Mouse (Mus musculus): ENCODE measurements around the gene Eif4e2. TPM values are rescaled to one million over a fixed set of nuclear protein-coding genes. Genes with fewer than 3 reads are reported as not detected.

Eif4e2 gene
- polyA plus RNA-seq, 1 experiment from 2014 or later, result 146 TPM

- WGBS, result 38% methylated on average over 5 of the region's 5 CpGs
- Histone ChIP-seq H3K36me3 (ENCODE audit: control insufficient read depth, insufficient read depth, low read length) (no peaks in the 10 kb centered on the region), H3K4me3 (ENCODE audit: low read length) (no peak overlapping the region), H3K27ac (ENCODE audit: low read length) (no peak overlapping the region), H3K27me3 (ENCODE audit: control insufficient read depth, insufficient read depth, low read depth, low read length) (peaks cover 22% of the 10 kb centered on the region), H3K4me1 (replicated peaks; ENCODE audit: control insufficient read depth, insufficient read depth, low read length) (peaks cover 3% of the 10 kb centered on the region; the same call in 1 of the 2 replicates), H3K9me3 (ENCODE audit: control insufficient read depth, low read length) (no peaks in the 10 kb centered on the region), H3K4me2 (ENCODE audit: low read depth, low read length) (no peak overlapping the region), H3K9ac (ENCODE audit: low read length) (no peak overlapping the region)
- no peak for ATAC-seq (ENCODE audit: low read depth)
These were observed 32.8 kb upstream of the Eif4e2 start for GRCm38 (mm10) chr1:87180896-87181295.

GRCm38 (mm10) chr1:87183013-87183412, 30.7 kb upstream of the Eif4e2 start, which contains the start of gene Prss56:
TSS of gene Prss56 (plus strand) at chr1:87183313.
- H3K27ac ChIP-seq (ENCODE audit: low read length), result no peak within 1 kb of the TSS
- H3K27me3 ChIP-seq (ENCODE audit: control insufficient read depth, insufficient read depth, low read depth, low read length), result peaks cover 36% of the 10 kb centered on the region
- H3K4me3 ChIP-seq (ENCODE audit: low read length), result no peak within 1 kb of the TSS
- H3K4me2 ChIP-seq (ENCODE audit: low read depth, low read length), result no peak within 1 kb of the TSS
- no peak for ATAC-seq (ENCODE audit: low read depth)
- no peak within 1 kb of the TSS for H3K9ac ChIP-seq (ENCODE audit: low read length)
- H3K9me3 ChIP-seq (ENCODE audit: control insufficient read depth, low read length), result no peaks in the 10 kb centered on the region
- no peaks in the 10 kb centered on the region for H3K36me3 ChIP-seq (ENCODE audit: control insufficient read depth, insufficient read depth, low read length)
- peaks cover 3% of the 10 kb centered on the region; the same call in 1 of the 2 replicates for H3K4me1 ChIP-seq (replicated peaks; ENCODE audit: control insufficient read depth, insufficient read depth, low read length)
- 52% methylated on average over 9 of the region's 9 CpGs for WGBS

GRCm38 (mm10) chr1:87183998-87184750, 29.5 kb upstream of the Eif4e2 start:
- H3K9me3 ChIP-seq (ENCODE audit: control insufficient read depth, low read length), result no peaks in the 10 kb centered on the region
- H3K4me1 ChIP-seq (replicated peaks; ENCODE audit: control insufficient read depth, insufficient read depth, low read length), result peaks cover 3% of the 10 kb centered on the region; the same call in 1 of the 2 replicates
- no peaks in the 10 kb centered on the region for H3K36me3 ChIP-seq (ENCODE audit: control insufficient read depth, insufficient read depth, low read length)
- H3K27ac ChIP-seq (ENCODE audit: low read length), result no peak overlapping the region
- peaks cover 36% of the 10 kb centered on the region for H3K27me3 ChIP-seq (ENCODE audit: control insufficient read depth, insufficient read depth, low read depth, low read length)
- H3K9ac ChIP-seq (ENCODE audit: low read length), result no peak overlapping the region
- WGBS, result 30% methylated on average over 15 of the region's 15 CpGs
- no peak overlapping the region for H3K4me3 ChIP-seq (ENCODE audit: low read length)
- peak overlapping the region; percentile 30; the same call in 1 of the 2 replicates for H3K4me2 ChIP-seq (ENCODE audit: low read depth, low read length)
- no peak for ATAC-seq (ENCODE audit: low read depth)

- no peak overlapping the region for H3K27ac ChIP-seq (ENCODE audit: low read length)
- peaks cover 3% of the 10 kb centered on the region; the same call in 1 of the 2 replicates for H3K4me1 ChIP-seq (replicated peaks; ENCODE audit: control insufficient read depth, insufficient read depth, low read length)
- no peaks in the 10 kb centered on the region for H3K9me3 ChIP-seq (ENCODE audit: control insufficient read depth, low read length)
- H3K36me3 ChIP-seq (ENCODE audit: control insufficient read depth, insufficient read depth, low read length), result no peaks in the 10 kb centered on the region
- peak overlapping the region; percentile 30; the same call in 1 of the 2 replicates for H3K4me2 ChIP-seq (ENCODE audit: low read depth, low read length)
- 13% methylated on average over 20 of the region's 20 CpGs for WGBS
- H3K9ac ChIP-seq (ENCODE audit: low read length), result no peak overlapping the region
- no peak for ATAC-seq (ENCODE audit: low read depth)
- H3K4me3 ChIP-seq (ENCODE audit: low read length), result no peak overlapping the region
- H3K27me3 ChIP-seq (ENCODE audit: control insufficient read depth, insufficient read depth, low read depth, low read length), result peaks cover 36% of the 10 kb centered on the region
These were observed 29.0 kb upstream of the Eif4e2 start for GRCm38 (mm10) chr1:87184751-87185139.

GRCm38 (mm10) chr1:87185526-87185925, 28.2 kb upstream of the Eif4e2 start:
- Histone ChIP-seq H3K27me3 (ENCODE audit: control insufficient read depth, insufficient read depth, low read depth, low read length) (peaks cover 36% of the 10 kb centered on the region), H3K9me3 (ENCODE audit: control insufficient read depth, low read length) (no peaks in the 10 kb centered on the region), H3K4me1 (replicated peaks; ENCODE audit: control insufficient read depth, insufficient read depth, low read length) (peaks cover 3% of the 10 kb centered on the region; the same call in 1 of the 2 replicates), H3K4me3 (ENCODE audit: low read length) (no peak overlapping the region), H3K9ac (ENCODE audit: low read length) (no peak overlapping the region), H3K4me2 (ENCODE audit: low read depth, low read length) (no peak overlapping the region), H3K36me3 (ENCODE audit: control insufficient read depth, insufficient read depth, low read length) (no peaks in the 10 kb centered on the region), H3K27ac (ENCODE audit: low read length) (no peak overlapping the region)
- ATAC-seq (ENCODE audit: low read depth), result no peak
- 13% methylated on average over 13 of the region's 13 CpGs for WGBS

GRCm38 (mm10) chr1:87186261-87187036, 27.3 kb upstream of the Eif4e2 start:
- 2% methylated on average over 54 of the region's 54 CpGs for WGBS
- H3K27me3 ChIP-seq (ENCODE audit: control insufficient read depth, insufficient read depth, low read depth, low read length), result peaks cover 36% of the 10 kb centered on the region
- peak overlapping the region; percentile 58 for H3K4me3 ChIP-seq (ENCODE audit: low read length)

GRCm38 (mm10) chr1:87187037-87187355, 26.7 kb upstream of the Eif4e2 start:
- Histone ChIP-seq H3K4me3 (ENCODE audit: low read length) (peak overlapping the region; percentile 58), H3K27me3 (ENCODE audit: control insufficient read depth, insufficient read depth, low read depth, low read length) (peaks cover 36% of the 10 kb centered on the region), H3K36me3 (ENCODE audit: control insufficient read depth, insufficient read depth, low read length) (no peaks in the 10 kb centered on the region), H3K4me2 (ENCODE audit: low read depth, low read length) (peak overlapping the region; percentile 97), H3K9me3 (ENCODE audit: control insufficient read depth, low read length) (no peaks in the 10 kb centered on the region), H3K4me1 (replicated peaks; ENCODE audit: control insufficient read depth, insufficient read depth, low read length) (peaks cover 3% of the 10 kb centered on the region; the same call in 1 of the 2 replicates), H3K27ac (ENCODE audit: low read length) (no peak overlapping the region), H3K9ac (ENCODE audit: low read length) (peak overlapping the region; percentile 64)
- WGBS, result under 1% methylated on average over 15 of the region's 15 CpGs
- ATAC-seq (ENCODE audit: low read depth), result peak; percentile 51; the same call in 1 of the 2 replicates

More at GRCm38 (mm10) chr1:87186261-87187036, 27.3 kb upstream of the Eif4e2 start:
- H3K4me1 ChIP-seq (replicated peaks; ENCODE audit: control insufficient read depth, insufficient read depth, low read length), result peaks cover 3% of the 10 kb centered on the region; the same call in 1 of the 2 replicates
- H3K36me3 ChIP-seq (ENCODE audit: control insufficient read depth, insufficient read depth, low read length), result no peaks in the 10 kb centered on the region
- H3K9me3 ChIP-seq (ENCODE audit: control insufficient read depth, low read length), result no peaks in the 10 kb centered on the region
- H3K9ac ChIP-seq (ENCODE audit: low read length), result peak overlapping the region; percentile 64
- ATAC-seq (ENCODE audit: low read depth), result peak; percentile 47
- no peak overlapping the region for H3K27ac ChIP-seq (ENCODE audit: low read length)
- peak overlapping the region; percentile 97 for H3K4me2 ChIP-seq (ENCODE audit: low read depth, low read length)

GRCm38 (mm10) chr1:87190429-87190828, 23.3 kb upstream of the Eif4e2 start, which contains the start of gene Chrnd:
TSS of gene Chrnd (plus strand) at chr1:87190607.
- Histone ChIP-seq H3K4me2 (ENCODE audit: low read depth, low read length) (no peak within 1 kb of the TSS), H3K27ac (ENCODE audit: low read length) (no peak within 1 kb of the TSS), H3K9ac (ENCODE audit: low read length) (no peak within 1 kb of the TSS), H3K4me1 (replicated peaks; ENCODE audit: control insufficient read depth, insufficient read depth, low read length) (peaks cover 3% of the 10 kb centered on the region; the same call in 1 of the 2 replicates), H3K9me3 (ENCODE audit: control insufficient read depth, low read length) (no peaks in the 10 kb centered on the region), H3K27me3 (ENCODE audit: control insufficient read depth, insufficient read depth, low read depth, low read length) (peaks cover 18% of the 10 kb centered on the region), H3K4me3 (ENCODE audit: low read length) (no peak within 1 kb of the TSS), H3K36me3 (ENCODE audit: control insufficient read depth, insufficient read depth, low read length) (no peaks in the 10 kb centered on the region)
- ATAC-seq (ENCODE audit: low read depth), result no peak
- WGBS, result 26% methylated on average over 4 of the region's 4 CpGs

- H3K4me1 ChIP-seq (replicated peaks; ENCODE audit: control insufficient read depth, insufficient read depth, low read length), result no peaks in the 10 kb centered on the region
- no peaks in the 10 kb centered on the region for H3K27me3 ChIP-seq (ENCODE audit: control insufficient read depth, insufficient read depth, low read depth, low read length)
- no peak overlapping the region for H3K27ac ChIP-seq (ENCODE audit: low read length)
- H3K36me3 ChIP-seq (ENCODE audit: control insufficient read depth, insufficient read depth, low read length), result no peaks in the 10 kb centered on the region
- WGBS, result 72% methylated on average over 9 of the region's 9 CpGs
- H3K9me3 ChIP-seq (ENCODE audit: control insufficient read depth, low read length), result no peaks in the 10 kb centered on the region
- ATAC-seq (ENCODE audit: low read depth), result no peak
- no peak overlapping the region for H3K4me3 ChIP-seq (ENCODE audit: low read length)
- no peak overlapping the region for H3K9ac ChIP-seq (ENCODE audit: low read length)
- H3K4me2 ChIP-seq (ENCODE audit: low read depth, low read length), result no peak overlapping the region
These were observed 16.4 kb upstream of the Eif4e2 start for GRCm38 (mm10) chr1:87197296-87197695.

Data from lung, embryonic 16.5 days (tissue).